Mouse (Mus musculus) bone marrow, adult 2 months (tissue): ENCODE results near the gene Cyba.

ENCODE experiments used
- CTCF ChIP-seq: fragments of 200-500 bp; IDR thresholded peaks from 2 replicates; pipeline ENCODE4 v1.5.1; 2011; ENCODE audit warnings: low read length, control low read depth; ENCODE audit not compliant: control insufficient read depth, insufficient read depth
- POLR2A ChIP-seq: fragments of 200-500 bp; IDR thresholded peaks from 2 replicates; pipeline ENCODE4 v1.6.1; 2011; ENCODE audit warnings: low read depth, mild to moderate bottlenecking, control low read depth, low read length, borderline replicate concordance; ENCODE audit not compliant: control insufficient read depth

DNA sequence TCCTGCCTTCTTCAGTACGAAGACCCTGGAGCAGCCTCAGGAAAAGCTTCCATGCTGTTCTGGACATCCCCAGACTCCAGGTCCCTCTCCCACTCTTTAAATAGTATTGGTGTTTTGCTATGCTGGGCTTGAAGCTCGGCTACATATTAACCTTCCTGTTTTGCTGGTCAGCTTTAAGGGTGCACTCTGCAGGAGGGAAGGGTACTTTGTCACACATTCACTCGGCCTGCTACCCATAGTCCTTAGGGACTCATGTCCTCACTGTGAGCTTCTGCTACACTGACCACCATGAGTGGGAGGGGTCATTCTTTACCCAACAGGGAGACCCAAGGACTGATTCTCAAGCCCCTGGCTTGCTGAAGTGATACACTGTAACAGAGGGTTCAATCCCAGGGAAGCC is 2.1 kb downstream of the Cyba start:
- TF ChIP-seq CTCF (no peak), POLR2A (no peak)
